Mouse (Mus musculus): ENCODE results near the gene Bmper.

GRCm38 (mm10) chr9:23533870-23534269 lies 311.0 kb downstream of the Bmper start:
- no peak for TF ChIP-seq EP300 (IDR thresholded peaks at IDR 0.05; ENCODE audit: low read depth)
- TF ChIP-seq CTCF (IDR thresholded peaks at IDR 0.05; ENCODE audit: low read depth), result peak; percentile 46
